Mouse (Mus musculus) stomach, embryonic 16.5 days (tissue): ENCODE data around the gene Syngr1. TPM values are rescaled to one million over a fixed set of nuclear protein-coding genes. Genes with fewer than 3 reads are reported as not detected.

Source experiments
- ATAC-seq: fragments of 200-750 bp; cut with Nextera tagmentation; 2 replicates; pipeline ENCODE4 v1.8.0; 2017; ENCODE audit warnings: moderate number of reproducible peaks, moderate TSS enrichment; ENCODE audit not compliant: insufficient read depth, low FRiP score
- H3K27ac ChIP-seq: fragments of 300-500 bp; sonication (generic); 2 replicates; pipeline ENCODE4 v1.5.1; 2014; ENCODE audit warnings: low read length
- H3K27me3 ChIP-seq: fragments of 300-500 bp; sonication (generic); 2 replicates; pipeline ENCODE4 v1.6.1; 2014; ENCODE audit warnings: low read length, control low read depth, mixed read lengths; ENCODE audit not compliant: control insufficient read depth, insufficient read depth
- H3K36me3 ChIP-seq: fragments of 300-500 bp; sonication (generic); 2 replicates; pipeline ENCODE4 v1.6.1; 2014; ENCODE audit warnings: low read length; ENCODE audit not compliant: control insufficient read depth, insufficient read depth
- H3K4me1 ChIP-seq: fragments of 300-500 bp; sonication (generic); 2 replicates; pipeline ENCODE4 v1.6.1; 2014; ENCODE audit warnings: low read length, control low read depth, mixed read lengths; ENCODE audit not compliant: control insufficient read depth, insufficient read depth
- H3K4me2 ChIP-seq: fragments of 300-500 bp; sonication (generic); 2 replicates; pipeline ENCODE4 v1.6.1; 2014; ENCODE audit warnings: low read depth, low read length, mixed read lengths
- H3K4me3 ChIP-seq: fragments of 300-500 bp; sonication (generic); replicated peaks from 2 replicates; pipeline ENCODE4 v1.5.1; 2014; ENCODE audit warnings: mild to moderate bottlenecking, low read length
- H3K9ac ChIP-seq: fragments of 300-500 bp; sonication (generic); 2 replicates; pipeline ENCODE4 v1.6.1; 2014; ENCODE audit warnings: low read length
- H3K9me3 ChIP-seq: fragments of 300-500 bp; sonication (generic); replicated peaks from 2 replicates; pipeline ENCODE4 v1.6.1; 2016; ENCODE audit warnings: low read length, control low read depth; ENCODE audit not compliant: control insufficient read depth
- WGBS: fragments of 180-500 bp; shearing (Covaris S2); extraction: QIAGEN DNeasy Blood & Tissue Kit; methylation state at CpG from one replicate; pipeline ENCODE4 v1.1.7; 2014; 5-methylcytosine and 5-hydroxymethylcytosine counted together
- polyA plus RNA-seq: library from polyadenylated mRNA; unstranded; fragments of >200 nt; fragmentation: Nextera tagmentation; extraction: Ambion mirVana; gene quantifications from 2 replicates; pipeline ENCODE4 v1.2.1, GENCODE M21; 2015

Gene Syngr1
- 43.1 and 55.2 TPM in 2 replicates for polyA plus RNA-seq

DNA sequence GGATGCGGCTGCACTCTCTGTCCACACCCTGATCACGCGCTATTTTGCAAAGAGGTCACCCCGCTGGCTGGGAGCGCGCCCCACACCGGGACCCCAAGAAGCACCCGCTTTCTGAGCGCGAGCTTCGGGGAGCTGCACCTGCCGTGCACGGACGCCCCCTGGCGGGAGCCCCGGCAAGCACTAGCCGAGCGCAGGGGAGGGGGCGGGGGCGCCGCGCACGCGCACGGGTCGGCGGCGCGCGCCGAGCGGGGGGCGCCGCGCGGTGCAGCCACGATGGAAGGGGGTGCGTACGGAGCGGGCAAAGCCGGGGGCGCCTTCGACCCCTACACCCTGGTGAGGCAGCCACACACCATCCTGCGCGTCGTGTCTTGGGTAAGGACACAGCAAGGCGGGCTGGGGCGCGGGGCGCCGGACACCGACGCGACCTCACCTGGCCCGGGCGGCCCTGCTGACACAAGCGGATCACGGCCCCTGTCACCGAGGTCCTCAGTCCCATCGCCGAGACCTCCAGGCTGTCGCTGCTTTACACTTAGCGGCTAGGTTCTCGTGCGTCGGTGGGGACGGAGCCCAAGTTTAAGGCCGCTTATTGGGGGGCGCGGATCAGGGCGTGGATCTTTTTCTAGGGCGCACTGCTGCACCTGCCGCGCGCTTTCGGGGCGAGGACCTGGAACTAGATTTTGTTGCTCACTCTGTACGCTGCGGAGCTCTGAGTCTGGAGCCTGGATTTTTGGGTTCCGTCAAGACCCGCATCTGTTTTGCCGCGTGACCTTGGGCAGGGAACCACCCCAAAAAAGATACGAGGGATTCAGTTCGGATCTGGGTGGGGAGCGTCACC lies at the start of gene Syngr1, which contains the start of gene Rpl3:
Syngr1 (plus strand) TSS at position 214 of the 835 bp plus-strand sequence.
Rpl3 (minus strand) TSS at position 748 of the 835 bp plus-strand sequence.
- Histone ChIP-seq H3K4me2 (peak within 1 kb of the TSS; percentile 86), H3K36me3 (no peaks in the 10 kb centered on the region), H3K27me3 (peaks cover 8% of the 10 kb centered on the region; the same call in 1 of the 2 replicates), H3K9me3 (no peaks in the 10 kb centered on the region), H3K9ac (peak within 1 kb of the TSS; percentile 79), H3K27ac (peak within 1 kb of the TSS; percentile 12; the same call in 1 of the 2 replicates), H3K4me3 (peak within 1 kb of the TSS; percentile 61), H3K4me1 (peaks cover 10% of the 10 kb centered on the region)
- WGBS = 2% methylated on average over 86 of the region's 86 CpGs
- ATAC-seq = peak; percentile 42; the same call in 1 of the 2 replicates

DNA sequence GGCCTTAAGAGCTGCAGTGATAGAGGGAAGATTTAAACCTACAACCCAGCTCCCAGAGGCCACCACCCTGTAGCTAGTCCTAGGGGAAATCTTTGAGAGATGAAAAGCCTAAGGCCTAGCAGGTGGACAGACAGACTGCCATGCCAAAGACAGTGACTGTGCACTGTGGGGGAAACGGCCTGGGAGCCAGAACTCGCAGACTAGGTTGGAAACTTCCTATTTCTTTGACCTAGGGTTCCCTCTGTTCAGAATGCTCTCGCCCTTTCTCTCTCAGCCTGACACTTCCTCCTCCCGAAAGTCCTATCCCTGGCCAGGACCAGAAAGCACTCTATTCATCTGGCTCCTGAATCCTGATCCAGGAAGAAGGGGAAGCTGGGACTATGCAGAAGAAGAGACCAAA lies 49.0 kb upstream of the Syngr1 start:
- Histone ChIP-seq H3K27ac (no peak overlapping the region), H3K9ac (no peak overlapping the region), H3K4me1 (no peaks in the 10 kb centered on the region), H3K27me3 (no peaks in the 10 kb centered on the region), H3K4me3 (no peak overlapping the region), H3K4me2 (no peak overlapping the region), H3K36me3 (no peaks in the 10 kb centered on the region), H3K9me3 (0 out of 2 replicates have a peak, but pooled peaks cover 3% of the 10 kb centered on the region)
- ATAC-seq = no peak
- 80% methylated on average over 4 of the region's 4 CpGs for WGBS

DNA sequence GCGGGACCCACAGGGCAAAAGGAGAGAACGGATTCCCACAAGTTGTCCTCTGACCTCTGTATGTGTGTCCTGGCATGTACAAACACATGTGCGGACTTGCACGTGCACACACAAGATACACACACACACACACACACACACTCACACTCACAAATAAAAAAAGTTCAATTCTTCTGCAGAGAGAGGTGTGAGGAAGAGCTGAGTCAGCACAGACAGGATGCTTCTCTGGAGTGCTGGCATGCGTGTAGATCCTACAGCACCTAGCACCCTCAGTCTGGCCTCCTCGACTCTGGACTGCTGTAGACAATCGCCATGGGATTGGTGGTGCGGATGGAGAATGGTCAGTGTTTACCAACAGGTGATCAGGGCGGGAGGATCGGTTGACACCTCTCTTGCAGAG lies 46.9 kb upstream of the Syngr1 start:
- Histone ChIP-seq H3K9ac (no peak overlapping the region; the same call in 1 of the 2 replicates), H3K4me3 (no peak overlapping the region), H3K36me3 (no peaks in the 10 kb centered on the region), H3K27ac (no peak overlapping the region), H3K27me3 (no peaks in the 10 kb centered on the region), H3K4me2 (no peak overlapping the region), H3K4me1 (no peaks in the 10 kb centered on the region), H3K9me3 (0 out of 2 replicates have a peak, but pooled peaks cover 3% of the 10 kb centered on the region)
- WGBS = 86% methylated on average over 10 of the region's 10 CpGs
- no peak for ATAC-seq

DNA sequence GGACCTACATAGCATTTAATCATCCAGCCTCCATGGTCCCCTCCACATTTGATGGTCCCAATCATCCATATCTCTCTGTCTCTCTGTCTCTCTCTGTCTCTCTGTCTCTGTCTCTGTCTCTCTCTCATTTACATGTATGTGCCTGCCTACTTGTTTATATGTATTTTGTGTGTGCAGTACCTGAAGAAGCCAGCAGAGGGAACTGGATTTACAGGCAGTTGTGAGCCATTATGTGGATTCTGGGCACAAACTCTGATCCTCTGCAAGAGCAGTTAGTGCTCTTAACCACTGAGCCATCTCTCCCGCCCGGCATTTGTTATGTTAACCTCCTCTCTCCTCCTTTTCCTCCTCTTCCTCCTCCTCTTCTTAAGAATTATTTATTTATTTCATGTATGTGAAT lies 45.4 kb upstream of the Syngr1 start:
- Histone ChIP-seq H3K9ac (no peak overlapping the region), H3K36me3 (no peaks in the 10 kb centered on the region), H3K27ac (no peak overlapping the region), H3K4me3 (no peak overlapping the region), H3K4me1 (no peaks in the 10 kb centered on the region), H3K27me3 (no peaks in the 10 kb centered on the region), H3K4me2 (no peak overlapping the region), H3K9me3 (0 out of 2 replicates have a peak, but pooled peaks cover 3% of the 10 kb centered on the region)
- no peak for ATAC-seq
- 100% methylated on average over 2 of the region's 2 CpGs for WGBS

DNA sequence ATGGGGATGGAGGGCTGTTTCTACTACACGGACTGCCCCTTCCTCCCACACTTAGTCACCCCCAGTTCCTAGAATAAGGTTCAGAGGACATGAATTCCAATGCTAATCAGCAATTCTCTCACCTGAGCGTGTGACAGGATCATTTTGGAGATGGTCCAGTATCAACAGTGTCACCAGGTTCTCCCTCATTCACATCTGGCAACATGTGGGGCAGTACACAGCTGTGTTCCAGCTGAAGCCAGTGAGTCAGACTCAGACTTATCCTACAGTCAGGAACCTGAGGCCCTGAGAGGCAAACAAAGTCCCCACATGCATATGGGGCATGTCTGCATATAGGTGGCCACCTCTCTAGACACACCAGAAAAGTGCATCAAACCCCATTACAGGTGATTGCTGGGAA lies 43.9 kb upstream of the Syngr1 start:
- H3K27me3 ChIP-seq = no peaks in the 10 kb centered on the region
- WGBS = 77% methylated on average over 2 of the region's 2 CpGs
- H3K9me3 ChIP-seq = 0 out of 2 replicates have a peak, but pooled peaks cover 3% of the 10 kb centered on the region
- ATAC-seq = no peak
- no peak overlapping the region for H3K27ac ChIP-seq
- no peak overlapping the region for H3K4me3 ChIP-seq
- no peak overlapping the region for H3K4me2 ChIP-seq
- no peaks in the 10 kb centered on the region for H3K4me1 ChIP-seq
- H3K9ac ChIP-seq = no peak overlapping the region
- no peaks in the 10 kb centered on the region for H3K36me3 ChIP-seq

DNA sequence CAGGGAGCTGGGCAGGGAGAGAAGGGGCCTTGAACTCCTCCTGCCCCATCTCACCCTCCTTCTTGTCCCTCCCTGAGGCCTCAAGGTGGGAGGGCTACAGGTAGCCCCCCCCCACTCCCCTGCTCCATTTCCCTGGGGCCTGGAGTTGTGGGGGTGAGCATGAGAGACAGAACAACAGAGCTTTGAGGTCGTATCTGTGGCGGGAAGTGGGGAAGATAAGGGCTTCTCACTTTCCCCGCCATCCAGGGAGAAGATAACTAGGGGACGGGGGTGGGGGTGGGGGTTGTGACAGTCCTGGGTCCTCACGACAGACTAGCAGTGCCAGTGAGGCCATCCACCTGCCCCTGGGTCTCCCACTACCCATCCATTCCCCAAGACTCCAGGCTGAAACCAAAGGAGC lies 43.2 kb upstream of the Syngr1 start:
- Histone ChIP-seq H3K27ac (no peak overlapping the region), H3K4me2 (no peak overlapping the region), H3K36me3 (no peaks in the 10 kb centered on the region), H3K4me1 (no peaks in the 10 kb centered on the region), H3K9me3 (0 out of 2 replicates have a peak, but pooled peaks cover 3% of the 10 kb centered on the region), H3K4me3 (no peak overlapping the region), H3K27me3 (no peaks in the 10 kb centered on the region), H3K9ac (no peak overlapping the region)
- ATAC-seq = no peak
- 32% methylated on average over 5 of the region's 5 CpGs for WGBS

DNA sequence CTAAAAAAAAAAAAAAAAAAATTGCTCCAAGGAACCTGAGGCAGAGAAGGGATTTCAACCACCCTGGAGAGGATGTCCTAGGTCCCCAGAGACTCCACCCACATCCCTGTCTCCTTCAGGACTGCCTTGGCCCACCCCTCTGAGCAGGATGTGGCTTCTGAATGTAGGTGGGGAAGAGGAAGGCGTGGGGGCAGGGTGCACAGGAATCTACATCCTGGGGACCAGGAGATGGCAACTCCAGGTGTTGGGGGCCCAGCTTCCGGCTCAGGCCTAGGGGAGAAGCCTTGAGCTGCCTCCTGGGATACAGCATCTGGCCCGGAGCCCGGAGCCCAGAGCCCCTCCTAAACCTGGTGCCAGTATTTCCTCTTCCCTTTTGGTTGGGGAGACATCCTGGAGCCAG lies 41.0 kb upstream of the Syngr1 start:
- ATAC-seq = 0 out of 2 replicates have a peak, but pooled peaks have one; percentile 23

DNA sequence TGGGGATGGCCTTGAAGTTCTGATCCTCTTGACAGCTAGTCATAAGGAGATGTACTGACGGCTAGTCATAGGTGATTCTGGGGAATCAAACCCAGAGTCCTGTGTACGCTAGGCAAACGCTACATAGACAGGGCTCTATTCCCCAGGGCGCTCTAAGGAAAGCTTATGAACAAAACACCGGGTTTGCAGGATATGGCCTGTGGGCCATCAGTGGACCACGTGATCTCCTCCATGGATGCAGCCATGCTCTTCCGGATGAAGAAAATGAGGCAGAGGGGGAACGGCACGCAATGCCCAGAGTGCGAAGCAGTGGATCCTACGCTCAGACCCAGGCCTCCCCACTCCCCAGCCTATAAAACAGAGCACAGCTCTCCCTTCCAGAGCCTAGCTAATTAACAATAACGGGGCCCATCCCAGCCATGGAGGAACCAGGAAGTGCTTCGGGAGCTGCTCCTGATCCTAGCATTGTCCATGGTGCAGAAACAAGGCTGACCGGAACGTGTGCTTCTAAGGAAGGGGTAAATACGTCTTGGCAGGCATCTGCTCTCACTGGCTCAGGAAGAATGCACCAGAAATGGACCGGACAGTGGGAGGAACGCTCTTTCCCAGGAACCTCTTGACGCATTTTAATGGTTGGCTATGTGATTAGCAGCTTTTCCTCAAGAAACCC lies 39.9 kb upstream of the Syngr1 start:
- no peak overlapping the region for H3K4me2 ChIP-seq
- peak overlapping the region; percentile 3; the same call in 1 of the 2 replicates for H3K27ac ChIP-seq
- ATAC-seq = no peak; the same call in 1 of the 2 replicates
- no peak overlapping the region for H3K9ac ChIP-seq
- no peak overlapping the region for H3K4me3 ChIP-seq
- H3K9me3 ChIP-seq = no peaks in the 10 kb centered on the region
- H3K4me1 ChIP-seq = peaks cover 5% of the 10 kb centered on the region; the same call in 1 of the 2 replicates
- 67% methylated on average over 19 of the region's 19 CpGs for WGBS
- H3K36me3 ChIP-seq = no peaks in the 10 kb centered on the region
- H3K27me3 ChIP-seq = no peaks in the 10 kb centered on the region

More for the DNA sequence above, 41.0 kb upstream of the Syngr1 start:
- Histone ChIP-seq H3K9ac (no peak overlapping the region), H3K27ac (peak overlapping the region; percentile 6; the same call in 1 of the 2 replicates), H3K4me3 (no peak overlapping the region), H3K4me1 (peaks cover 5% of the 10 kb centered on the region; the same call in 1 of the 2 replicates), H3K27me3 (no peaks in the 10 kb centered on the region), H3K36me3 (no peaks in the 10 kb centered on the region), H3K4me2 (no peak overlapping the region), H3K9me3 (0 out of 2 replicates have a peak, but pooled peaks cover 3% of the 10 kb centered on the region)
- 61% methylated on average over 4 of the region's 4 CpGs for WGBS
